Mouse (Mus musculus) left cerebral cortex, postnatal 14 days (tissue): ENCODE results near the gene Plekhg2. TPM values are rescaled to one million over a fixed set of nuclear protein-coding genes. Genes with fewer than 3 reads are reported as not detected.
"Not testable (repeated sequence)": the region's sequence is repeated elsewhere in the genome, so short reads cannot be mapped to it uniquely, and the experiment has no call there.

Source experiments
- DNase-seq, 2 experiments: peaks; one replicate each; pipeline ENCODE4 v3.0.0; 2021 to 2022; ENCODE audit warnings: low spot score in 2 of 2, mixed read lengths in 1 of 2
- intact Hi-C: fragments of 180-260 bp; cut with DNase I; formaldehyde crosslinking; loops from one replicate; pipeline ENCODE4 v1.15.1; 2025
- long read RNA-seq, 2 experiments: library from polyadenylated mRNA; stranded (forward); transcript quantifications; one replicate each; pipeline ENCODE4 v2.0.0; 2021
- total RNA-seq, 2 experiments: library from RNA; stranded (reverse); gene quantifications; 2 replicates each; pipeline ENCODE4 v1.2.3; 2021

Gene Plekhg2
- total RNA-seq, result 10 to 100 TPM; 10.1 to 10.3 TPM
- long read RNA-seq, experiment 1, partial matches to known transcripts, result 0 of 1 reads
- long read RNA-seq, experiment 1, other reads (novel, unspliced or antisense), result 0 of 1 reads
- long read RNA-seq, experiment 2, partial matches to known transcripts, result 1 of 1 reads
- long read RNA-seq, experiment 2, other reads (novel, unspliced or antisense), result 0 of 1 reads

- peak; percentile 95 to 96 for DNase-seq
- intact Hi-C loops, result loop anchor here (2.0 kb wide), 1 partner anchor 14 kb away; no protein-coding TSS in a partner anchor
These were observed at the start of gene Plekhg2 for GRCm38 (mm10) chr7:28372251-28373108. Gene Plekhg2 (minus strand): TSS chr7:28372599.

GRCm38 (mm10) chr7:28419416-28419815 lies 47.0 kb upstream of the Plekhg2 start:
- DNase-seq, result no peak
- intact Hi-C loops, result no loop called here

- DNase-seq, result peak; percentile 34
- intact Hi-C loops, result no loop called here
These were observed 45.8 kb upstream of the Plekhg2 start for GRCm38 (mm10) chr7:28418096-28418670.

DNA sequence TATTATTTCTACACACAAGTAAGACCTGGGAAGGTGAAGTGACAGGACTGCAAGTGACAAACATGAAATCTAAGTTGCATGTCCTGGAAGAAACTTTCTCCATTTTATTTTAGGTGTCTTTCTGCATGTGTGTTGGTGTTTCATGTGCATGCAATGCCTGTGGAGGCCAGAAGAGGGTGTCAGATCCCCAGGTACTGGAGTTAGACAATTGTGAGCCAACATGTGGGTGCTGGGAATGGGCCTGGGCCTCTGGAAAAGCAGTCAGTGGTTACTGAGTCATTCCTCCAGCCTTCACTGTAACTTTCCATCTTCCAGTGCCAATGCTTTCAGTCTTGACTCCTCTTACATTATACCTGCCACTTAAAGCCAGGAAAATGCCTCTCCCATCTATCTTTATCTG lies 45.0 kb upstream of the Plekhg2 start:
- DNase-seq, result no peak
- intact Hi-C loops, result no loop called here

GRCm38 (mm10) chr7:28412826-28413225 lies 40.4 kb upstream of the Plekhg2 start:
- intact Hi-C loops, result no loop called here
- DNase-seq, result no peak

DNA sequence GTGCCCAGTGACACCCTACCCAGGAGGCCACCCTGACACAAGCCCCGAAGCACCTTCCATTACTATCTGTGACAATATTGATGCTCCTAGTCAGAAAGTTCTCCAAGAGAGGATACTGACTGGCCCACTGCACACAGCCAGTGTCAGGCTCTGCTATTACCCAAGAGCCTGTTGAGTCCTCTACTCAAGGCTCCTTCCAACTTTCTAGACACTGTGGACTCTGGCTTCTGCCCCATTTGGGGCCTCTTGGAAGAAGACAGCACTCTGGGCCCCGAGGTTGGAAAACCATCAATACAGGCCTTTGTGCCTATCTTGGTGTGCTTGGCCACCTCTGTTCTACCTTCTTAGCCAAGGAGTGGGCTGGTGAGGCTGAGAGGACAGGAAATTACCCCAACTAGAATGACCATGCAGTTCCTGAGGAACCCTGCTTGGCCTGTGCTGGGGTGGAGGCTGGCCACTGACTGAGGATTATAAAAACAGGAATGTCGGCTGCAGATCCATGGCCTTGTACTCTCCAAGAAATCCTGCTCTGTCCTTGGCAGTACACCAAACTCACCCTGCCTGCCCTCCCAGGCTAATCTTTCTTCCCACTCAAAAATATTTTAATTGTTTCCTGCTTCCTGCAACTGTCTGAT lies 38.6 kb upstream of the Plekhg2 start:
- intact Hi-C loops, result no loop called here
- no peak for DNase-seq

GRCm38 (mm10) chr7:28401942-28402341 lies 29.5 kb upstream of the Plekhg2 start:
- intact Hi-C loops, result no loop called here
- DNase-seq, result no peak

DNA sequence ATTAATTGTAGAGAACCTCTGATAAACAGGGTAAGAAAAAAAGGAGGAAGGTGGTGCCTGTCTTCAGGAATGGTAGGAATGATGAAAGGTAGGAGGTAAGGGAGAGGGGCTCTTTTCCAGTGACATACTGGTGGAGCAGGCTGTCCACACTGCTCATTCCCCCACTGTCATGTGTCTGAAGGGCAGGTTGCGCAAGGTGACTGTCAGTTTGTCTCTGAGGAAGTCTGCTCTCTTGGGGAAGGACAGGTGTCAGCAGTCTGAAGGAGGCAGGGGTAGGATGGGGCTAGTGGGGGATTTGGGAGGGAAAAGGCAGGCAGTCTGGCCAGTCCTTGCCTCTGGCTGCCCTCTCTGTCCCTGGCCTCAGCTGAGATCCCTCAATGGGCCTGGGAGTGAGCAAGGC lies 28.6 kb upstream of the Plekhg2 start:
- no peak for DNase-seq
- intact Hi-C loops, result no loop called here

GRCm38 (mm10) chr7:28398696-28399340 lies 26.4 kb upstream of the Plekhg2 start:
- intact Hi-C loops, result no loop called here

DNA sequence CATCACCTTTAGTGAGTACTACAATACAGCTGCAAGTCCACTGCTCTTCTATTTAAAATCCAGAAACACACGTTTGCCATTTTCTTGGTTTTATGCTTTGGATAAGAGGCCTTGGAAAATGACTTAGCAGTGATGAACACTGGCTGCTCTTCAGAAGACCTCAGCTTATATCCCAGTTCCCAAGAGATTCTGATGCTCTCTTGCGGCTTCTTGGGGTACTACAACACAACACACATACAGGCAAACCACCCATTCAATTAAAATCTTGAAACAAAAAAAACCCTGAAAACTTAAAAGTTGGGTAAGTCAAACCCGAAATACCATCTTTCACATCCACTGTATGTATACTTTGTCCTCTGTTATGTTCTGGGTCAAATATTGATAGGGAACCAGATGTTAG lies 25.6 kb upstream of the Plekhg2 start:
- intact Hi-C loops, result no loop called here
- DNase-seq, result peak; percentile 41 to 69

More at GRCm38 (mm10) chr7:28398696-28399340, 26.4 kb upstream of the Plekhg2 start:
- DNase-seq, result no peak

GRCm38 (mm10) chr7:28395425-28395824 lies 23.0 kb upstream of the Plekhg2 start:
- intact Hi-C loops, result no loop called here

GRCm38 (mm10) chr7:28393272-28393951 lies 21.0 kb upstream of the Plekhg2 start:
- intact Hi-C loops, result no loop called here
- DNase-seq, result no peak

More at GRCm38 (mm10) chr7:28395425-28395824, 23.0 kb upstream of the Plekhg2 start:
- no peak for DNase-seq

- peak; percentile 97 to 99 for DNase-seq
- intact Hi-C loops, result no loop called here
These were observed 20.3 kb upstream of the Plekhg2 start, which contains the start of the genes Med29 and Paf1 for GRCm38 (mm10) chr7:28392429-28393271. Gene Med29 (minus strand): TSS chr7:28392708. Gene Paf1 (plus strand): TSS chr7:28392951.

DNA sequence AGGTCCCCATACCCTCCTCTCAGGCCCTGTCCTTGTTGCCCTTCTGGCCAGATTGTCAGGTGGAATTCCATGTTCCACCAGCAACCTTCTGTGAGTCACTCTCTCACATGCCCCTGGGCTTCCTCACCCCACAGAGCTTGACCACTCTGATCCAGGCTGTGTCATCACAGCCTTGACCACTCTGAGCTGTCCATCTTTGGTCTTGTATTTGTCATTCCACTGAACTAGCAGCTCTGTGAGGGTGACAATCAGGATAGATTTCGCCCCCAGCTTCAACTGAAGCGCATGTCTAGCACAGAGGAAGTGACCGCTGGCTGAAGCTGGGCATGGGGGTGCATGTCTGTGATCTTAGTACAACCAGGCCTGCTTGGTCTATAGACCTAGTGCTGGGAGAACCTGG lies 17.9 kb upstream of the Plekhg2 start:
- DNase-seq, result no peak
- intact Hi-C loops, result no loop called here

DNA sequence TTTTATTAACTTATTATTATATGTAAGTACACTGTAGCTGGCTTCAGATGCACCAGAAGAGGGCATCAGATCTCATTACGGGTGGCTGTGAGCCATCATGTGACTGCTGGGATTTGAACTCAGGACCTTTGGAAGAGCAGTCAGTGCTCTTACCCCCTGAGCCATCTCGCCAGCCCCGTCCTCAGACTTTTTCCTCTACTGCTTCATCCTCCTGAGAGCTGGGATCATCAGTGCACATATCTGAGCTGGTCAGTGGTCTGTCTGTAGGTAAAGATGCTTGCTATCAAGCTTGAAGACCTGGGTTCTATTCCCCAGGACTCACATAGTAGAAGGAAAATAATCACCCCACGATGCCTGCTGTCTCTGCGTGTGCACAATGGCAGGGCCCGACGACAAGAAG lies 15.0 kb upstream of the Plekhg2 start:
- intact Hi-C loops, result loop anchor here (2.0 kb wide), 1 partner anchor 15 kb away; the partner anchor contains the start of gene Plekhg2

GRCm38 (mm10) chr7:28386877-28387276 lies 14.5 kb upstream of the Plekhg2 start:
- DNase-seq, result not testable (repeated sequence)
- intact Hi-C loops, result loop anchor here (2.0 kb wide), 1 partner anchor 14 kb away; the partner anchor contains the start of gene Plekhg2

More for the DNA sequence above, 15.0 kb upstream of the Plekhg2 start:
- DNase-seq, result not testable (repeated sequence)

GRCm38 (mm10) chr7:28386462-28386861 lies 14.1 kb upstream of the Plekhg2 start:
- peak; percentile 84 to 85 for DNase-seq
- intact Hi-C loops, result loop anchor here (2.0 kb wide), 1 partner anchor 14 kb away; the partner anchor contains the start of gene Plekhg2
